Mouse (Mus musculus) liver, embryonic 12.5 days (tissue): Measurements from ENCODE around the gene Rbbp8nl. TPM values are rescaled to one million over a fixed set of nuclear protein-coding genes. Genes with fewer than 3 reads are reported as not detected.

Experiments used
- ATAC-seq: fragments of 200-750 bp; cut with Nextera tagmentation; 2 replicates; pipeline ENCODE4 v1.8.0; 2017; ENCODE audit warnings: moderate number of reproducible peaks, mild to moderate bottlenecking, moderate library complexity
- H3K27ac ChIP-seq: fragments of 300-500 bp; sonication (generic); 2 replicates; pipeline ENCODE4 v1.5.1; 2016; ENCODE audit warnings: mild to moderate bottlenecking
- H3K27me3 ChIP-seq: fragments of 300-500 bp; sonication (generic); replicated peaks from 2 replicates; pipeline ENCODE4 v1.6.1; 2016; ENCODE audit warnings: mild to moderate bottlenecking, moderate library complexity
- H3K36me3 ChIP-seq: fragments of 300-500 bp; sonication (generic); 2 replicates; pipeline ENCODE4 v1.6.1; 2016; ENCODE audit warnings: mild to moderate bottlenecking, moderate library complexity
- H3K4me1 ChIP-seq: fragments of 300-500 bp; sonication (generic); 2 replicates; pipeline ENCODE4 v1.6.1; 2016
- H3K4me2 ChIP-seq: fragments of 300-500 bp; sonication (generic); 2 replicates; pipeline ENCODE4 v1.6.1; 2016; ENCODE audit warnings: mild to moderate bottlenecking, moderate library complexity
- H3K4me3 ChIP-seq: fragments of 300-500 bp; sonication (generic); 2 replicates; pipeline ENCODE4 v1.5.1; 2016; ENCODE audit warnings: mild to moderate bottlenecking, moderate library complexity
- H3K9ac ChIP-seq: fragments of 300-500 bp; sonication (generic); 2 replicates; pipeline ENCODE4 v1.6.1; 2016; ENCODE audit warnings: mild to moderate bottlenecking, moderate library complexity
- H3K9me3 ChIP-seq: fragments of 300-500 bp; sonication (generic); replicated peaks from 2 replicates; pipeline ENCODE4 v1.6.1; 2016; ENCODE audit warnings: mild to moderate bottlenecking, moderate library complexity
- WGBS: fragments of 180-500 bp; shearing (Covaris S2); methylation state at CpG from one replicate; pipeline ENCODE4 v1.1.7; 2016; ENCODE audit not compliant: insufficient replicate concordance; 5-methylcytosine and 5-hydroxymethylcytosine counted together
- microRNA-seq: library from miRNA; unstranded; fragments of <30 nt; microRNA quantifications from one replicate; pipeline ENCODE4, GENCODE M21; 2017
- polyA plus RNA-seq: library from polyadenylated mRNA; unstranded; fragments of >200 nt; fragmentation: Nextera tagmentation; extraction: Ambion mirVana; gene quantifications from 2 replicates; pipeline ENCODE4 v1.2.1, GENCODE M21; 2016

The Rbbp8nl gene
- polyA plus RNA-seq, 1 experiment from 2014 or later, result not detected

GRCm38 (mm10) chr2:180234980-180235379, 54.7 kb downstream of the Rbbp8nl start:
- 61% methylated on average over 6 of the region's 6 CpGs for WGBS
- H3K4me2 ChIP-seq, result 0 out of 2 replicates have a peak overlapping the region, but pooled peaks have one; percentile 2
- peaks cover 59% of the 10 kb centered on the region for H3K4me1 ChIP-seq

GRCm38 (mm10) chr2:180234353-180234752, 55.3 kb downstream of the Rbbp8nl start:
- Histone ChIP-seq H3K4me1 (peaks cover 59% of the 10 kb centered on the region), H3K4me3 (no peak overlapping the region), H3K9me3 (no peaks in the 10 kb centered on the region), H3K27ac (0 out of 2 replicates have a peak overlapping the region, but pooled peaks have one; percentile 89), H3K9ac (no peak overlapping the region), H3K27me3 (no peaks in the 10 kb centered on the region), H3K4me2 (no peak overlapping the region), H3K36me3 (no peaks in the 10 kb centered on the region)
- WGBS, result 82% methylated on average over 8 of the region's 8 CpGs
- ATAC-seq, result no peak

More at GRCm38 (mm10) chr2:180234980-180235379, 54.7 kb downstream of the Rbbp8nl start:
- Histone ChIP-seq H3K9me3 (no peaks in the 10 kb centered on the region), H3K27ac (peak overlapping the region; percentile 89; the same call in 1 of the 2 replicates), H3K4me3 (no peak overlapping the region), H3K36me3 (no peaks in the 10 kb centered on the region), H3K9ac (peak overlapping the region; percentile 17; the same call in 1 of the 2 replicates), H3K27me3 (no peaks in the 10 kb centered on the region)
- no peak for ATAC-seq

DNA sequence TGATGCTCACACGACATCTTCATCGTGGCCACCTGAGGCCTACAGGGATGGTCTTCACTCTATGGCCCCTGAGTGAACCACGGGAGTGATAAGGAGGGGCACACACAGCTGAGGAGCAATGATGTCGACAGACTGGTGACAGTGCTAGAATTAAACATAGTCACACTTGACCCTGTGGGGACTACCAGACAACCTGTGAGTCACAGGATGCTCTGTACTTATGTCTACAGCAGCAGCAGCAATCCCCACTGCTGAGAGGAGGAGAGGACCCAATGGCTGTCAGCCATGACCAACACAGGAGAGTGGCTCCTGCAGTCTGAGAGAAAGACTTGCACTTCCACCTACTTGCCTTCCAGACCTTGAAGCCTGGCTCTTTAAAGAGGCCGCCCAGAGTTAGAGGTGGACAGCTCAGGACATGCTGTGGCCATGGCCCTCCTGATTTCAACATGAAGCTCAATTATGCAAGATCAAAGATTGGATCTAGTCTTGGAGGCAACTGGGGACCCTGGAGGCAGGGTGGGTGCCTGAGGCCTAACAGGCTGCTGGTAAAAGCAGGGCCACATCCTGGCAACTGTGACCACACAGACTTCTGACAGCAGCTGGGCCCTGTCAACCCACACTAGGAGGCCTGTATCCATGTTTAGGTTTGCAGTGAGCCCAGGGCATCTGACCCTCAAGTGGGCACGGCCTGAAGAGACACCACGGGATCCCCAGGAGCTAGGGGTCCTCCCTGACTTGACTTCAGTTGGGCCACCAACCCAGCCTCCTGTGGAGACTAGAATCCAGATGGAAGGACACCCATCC, 56.4 kb downstream of the Rbbp8nl start:
- peaks cover 1% of the 10 kb centered on the region for H3K27me3 ChIP-seq
- 57% methylated on average over 7 of the region's 7 CpGs for WGBS
- no peak for ATAC-seq
- peaks cover 55% of the 10 kb centered on the region for H3K4me1 ChIP-seq
- no peak overlapping the region for H3K4me3 ChIP-seq
- no peaks in the 10 kb centered on the region for H3K9me3 ChIP-seq
- H3K4me2 ChIP-seq, result no peak overlapping the region
- no peak overlapping the region for H3K9ac ChIP-seq
- H3K36me3 ChIP-seq, result no peaks in the 10 kb centered on the region
- H3K27ac ChIP-seq, result no peak overlapping the region

- H3K27ac ChIP-seq, result no peak overlapping the region
- WGBS, result 47% methylated on average over 4 of the region's 4 CpGs
Measured at GRCm38 (mm10) chr2:180230482-180230881, 59.2 kb downstream of the Rbbp8nl start.

GRCm38 (mm10) chr2:180229129-180229528, 60.5 kb downstream of the Rbbp8nl start:
- 54% methylated on average over 3 of the region's 3 CpGs for WGBS
- no peak overlapping the region for H3K4me2 ChIP-seq
- no peaks in the 10 kb centered on the region for H3K9me3 ChIP-seq
- no peak overlapping the region for H3K4me3 ChIP-seq
- no peak for ATAC-seq
- H3K27me3 ChIP-seq, result peaks cover 43% of the 10 kb centered on the region
- peaks cover 44% of the 10 kb centered on the region for H3K4me1 ChIP-seq
- H3K36me3 ChIP-seq, result no peaks in the 10 kb centered on the region
- H3K27ac ChIP-seq, result no peak overlapping the region
- H3K9ac ChIP-seq, result no peak overlapping the region

More at GRCm38 (mm10) chr2:180230482-180230881, 59.2 kb downstream of the Rbbp8nl start:
- Histone ChIP-seq H3K9ac (no peak overlapping the region), H3K9me3 (no peaks in the 10 kb centered on the region), H3K36me3 (no peaks in the 10 kb centered on the region), H3K4me1 (peaks cover 48% of the 10 kb centered on the region), H3K27me3 (peaks cover 30% of the 10 kb centered on the region), H3K4me3 (no peak overlapping the region), H3K4me2 (no peak overlapping the region)
- no peak for ATAC-seq

DNA sequence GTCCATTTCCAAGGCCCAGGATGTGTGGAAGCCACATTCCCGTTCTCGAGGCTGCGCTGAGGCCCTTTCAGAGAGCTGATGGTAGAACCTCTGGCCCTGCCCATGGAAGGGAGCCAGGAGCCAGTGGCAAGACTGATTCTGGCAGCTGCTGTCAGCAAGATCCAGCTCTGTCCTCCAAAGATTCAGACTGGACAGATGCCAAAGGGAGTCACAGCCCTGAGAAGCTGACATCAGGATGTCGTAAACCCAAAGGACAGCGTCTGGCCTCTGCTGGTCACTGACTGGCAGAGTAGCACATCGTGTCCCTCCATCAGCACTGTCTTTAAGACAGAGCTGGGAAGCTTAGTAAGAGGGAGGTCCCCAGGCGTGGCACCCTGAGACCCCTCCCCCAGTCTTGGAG, 61.1 kb downstream of the Rbbp8nl start:
- Histone ChIP-seq H3K4me1 (peaks cover 44% of the 10 kb centered on the region), H3K27me3 (peaks cover 49% of the 10 kb centered on the region), H3K27ac (no peak overlapping the region), H3K9ac (no peak overlapping the region), H3K36me3 (no peaks in the 10 kb centered on the region), H3K9me3 (no peaks in the 10 kb centered on the region), H3K4me3 (no peak overlapping the region), H3K4me2 (no peak overlapping the region)
- no peak for ATAC-seq
- 52% methylated on average over 7 of the region's 7 CpGs for WGBS

GRCm38 (mm10) chr2:180228060-180228458, 61.6 kb downstream of the Rbbp8nl start:
- ATAC-seq, result no peak
- no peak overlapping the region for H3K4me3 ChIP-seq
- H3K9ac ChIP-seq, result 0 out of 2 replicates have a peak overlapping the region, but pooled peaks have one; percentile 30
- peak overlapping the region; percentile 53 for H3K4me2 ChIP-seq
- 57% methylated on average over 6 of the region's 6 CpGs for WGBS
- H3K27ac ChIP-seq, result no peak overlapping the region
- H3K27me3 ChIP-seq, result peaks cover 54% of the 10 kb centered on the region
- H3K4me1 ChIP-seq, result peaks cover 42% of the 10 kb centered on the region
- H3K36me3 ChIP-seq, result no peaks in the 10 kb centered on the region
- H3K9me3 ChIP-seq, result no peaks in the 10 kb centered on the region

Small RNA genes within 50 kb of the gene (microRNA-seq; reads per million reads assigned to microRNA genes)
- gene Mir3091, result 3.9 reads per million, percentile 5 among the genes with 10 or more reads in this experiment

Other genes starting within 250 kb of the Rbbp8nl start
- gene Psma7, start 247.4 kb downstream of the Rbbp8nl start, polyA plus RNA-seq, result 455 and 456 TPM in 2 replicates
- 1.3 and 1.6 TPM in 2 replicates for gene Ss18l1, start 247.4 kb downstream of the Rbbp8nl start, polyA plus RNA-seq
- gene Mtg2, start 219.3 kb downstream of the Rbbp8nl start, polyA plus RNA-seq, result 17.6 and 18.0 TPM in 2 replicates
- gene Hrh3, start 185.4 kb downstream of the Rbbp8nl start, polyA plus RNA-seq, result not detected in 2 replicates
- 13.5 and 15.5 TPM in 2 replicates for gene Osbpl2, start 170.6 kb downstream of the Rbbp8nl start, polyA plus RNA-seq
- 176 and 189 TPM in 2 replicates for gene Adrm1, start 118.4 kb downstream of the Rbbp8nl start, polyA plus RNA-seq
- 4.1 and 4.3 TPM in 2 replicates for gene Lama5, start 64.0 kb downstream of the Rbbp8nl start, polyA plus RNA-seq
- 560 and 561 TPM in 2 replicates for gene Rps21, start 32.5 kb downstream of the Rbbp8nl start, polyA plus RNA-seq
- gene Cables2, start 16.4 kb downstream of the Rbbp8nl start, polyA plus RNA-seq, result 9.6 and 10.4 TPM in 2 replicates
- gene Gata5, start 44.8 kb upstream of the Rbbp8nl start, polyA plus RNA-seq, result 3.0 and 3.1 TPM in 2 replicates
- gene Slco4a1, start 166.4 kb upstream of the Rbbp8nl start, polyA plus RNA-seq, result 1.0 and 1.4 TPM in 2 replicates
- 0.12 and 0.31 TPM in 2 replicates for gene Ntsr1, start 210.1 kb upstream of the Rbbp8nl start, polyA plus RNA-seq